Mouse (Mus musculus): ENCODE results near the gene Wfdc1.

DNA sequence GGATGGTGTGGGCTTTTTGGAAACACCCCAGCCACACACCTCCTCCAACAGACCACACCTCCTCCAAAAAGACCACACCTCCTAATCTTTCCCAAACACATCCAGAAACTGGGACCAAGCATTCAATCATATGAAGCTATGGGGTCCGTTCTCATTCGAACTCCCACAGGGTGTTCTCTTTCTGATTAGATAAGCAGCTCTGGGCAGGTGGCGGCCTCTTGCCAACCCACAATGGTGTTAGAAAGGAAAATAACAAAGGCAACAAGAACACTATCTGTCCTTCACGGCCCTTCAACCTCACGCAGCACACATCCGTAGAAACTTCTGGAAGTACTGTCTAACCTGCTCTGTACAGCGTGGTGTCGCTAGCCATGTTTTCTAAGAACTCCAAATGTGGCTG is 60.9 kb downstream of the Wfdc1 start:
- TF ChIP-seq EP300 (IDR thresholded peaks at IDR 0.05; ENCODE audit: low read depth) (peak; percentile 79), CTCF (IDR thresholded peaks at IDR 0.05; ENCODE audit: low read depth) (no peak)

Measured in liver, postnatal 0 days (tissue).